Mouse (Mus musculus): ENCODE results near the gene Hip1r.
A peak's percentile ranks its signal among the peaks of the same experiment; 100 is the strongest.

Gene Hip1r

DNA sequence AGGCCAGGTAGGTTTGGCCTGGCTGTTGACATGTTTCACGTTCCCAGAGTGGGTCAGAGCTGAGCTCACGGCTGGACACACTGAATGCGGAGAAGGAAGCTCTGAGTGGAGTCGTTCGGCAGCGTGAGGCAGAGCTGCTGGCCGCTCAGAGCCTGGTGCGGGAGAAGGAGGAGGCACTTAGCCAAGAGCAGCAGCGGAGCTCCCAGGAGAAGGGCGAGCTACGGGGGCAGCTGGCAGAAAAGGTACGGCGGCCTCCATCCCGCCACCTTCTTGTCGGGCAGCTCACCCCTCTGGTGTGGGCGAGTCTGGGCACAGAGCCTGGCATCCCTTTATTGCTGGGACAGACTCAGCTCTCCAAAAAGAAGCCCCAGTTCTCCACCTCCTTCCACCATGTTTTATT, 24.4 kb downstream of the Hip1r start:
- no peak for DNase-seq

DNA sequence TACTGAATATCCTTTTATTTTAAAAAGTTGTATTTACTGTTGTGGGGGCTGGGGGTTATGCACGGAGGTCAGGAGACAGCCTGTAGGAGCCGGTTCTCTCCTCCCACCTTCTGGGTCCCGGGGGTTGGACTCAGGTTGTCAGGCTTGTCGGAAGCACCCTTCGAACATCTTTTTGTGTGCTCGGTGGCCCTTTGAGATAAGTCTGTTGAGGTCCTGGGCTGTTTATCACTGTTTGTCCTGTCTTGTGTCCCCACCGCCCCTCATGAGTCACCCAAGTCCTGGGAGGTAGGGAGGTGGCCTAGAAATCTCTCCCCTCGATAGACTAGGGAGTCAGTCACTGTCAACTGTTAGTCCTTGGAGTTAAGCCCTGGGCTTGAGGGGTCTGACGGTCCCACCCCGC, 24.9 kb downstream of the Hip1r start:
- no peak for DNase-seq

- peak; percentile 95 for DNase-seq
Measured at GRCm38 (mm10) chr5:124000824-124001223, 27.4 kb downstream of the Hip1r start.

DNA sequence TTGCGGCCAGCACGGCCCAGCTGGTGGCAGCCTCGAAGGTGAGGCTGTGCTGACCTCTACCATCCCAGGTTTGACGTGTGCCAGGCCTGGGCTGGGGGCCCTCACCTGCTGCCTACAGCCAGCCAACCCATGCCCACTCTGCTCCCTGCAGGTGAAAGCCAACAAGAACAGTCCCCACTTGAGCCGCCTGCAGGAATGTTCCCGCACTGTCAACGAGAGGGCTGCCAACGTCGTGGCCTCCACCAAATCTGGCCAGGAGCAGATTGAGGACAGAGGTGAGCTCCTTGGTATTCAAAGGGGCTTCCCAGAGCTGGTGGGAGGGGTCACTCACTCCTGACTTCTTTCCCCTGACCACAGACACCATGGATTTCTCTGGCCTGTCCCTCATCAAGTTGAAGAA, 27.8 kb downstream of the Hip1r start:
- no peak for DNase-seq

GRCm38 (mm10) chr5:124002876-124003275, 29.4 kb downstream of the Hip1r start:
- DNase-seq: no peak

DNA sequence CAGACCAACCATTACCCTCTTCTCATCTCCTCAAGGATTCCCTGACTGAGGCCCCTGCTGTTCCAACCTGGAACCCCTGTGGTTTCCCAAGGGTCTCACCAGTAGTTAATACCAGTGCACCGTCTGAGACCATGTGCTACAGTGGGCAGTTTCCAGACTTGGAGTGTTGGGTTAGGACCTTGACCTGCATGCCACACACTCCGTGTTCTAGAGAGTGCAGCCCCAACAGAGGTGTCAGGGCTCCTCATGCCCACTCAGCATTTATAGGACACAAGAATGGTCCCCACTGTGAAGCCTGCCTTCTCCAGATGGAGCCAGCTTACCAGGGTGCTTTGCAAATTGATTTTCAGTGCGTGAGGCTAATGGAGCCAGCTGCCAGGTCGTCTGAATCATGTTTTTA, 29.9 kb downstream of the Hip1r start:
- no peak for DNase-seq

- no peak for DNase-seq
Measured at GRCm38 (mm10) chr5:124004356-124005150, 31.1 kb downstream of the Hip1r start.

- DNase-seq: no peak
Measured at GRCm38 (mm10) chr5:124005151-124005500, 31.7 kb downstream of the Hip1r start.

GRCm38 (mm10) chr5:124005591-124005990, 32.2 kb downstream of the Hip1r start:
- no peak for DNase-seq

GRCm38 (mm10) chr5:124006082-124006873, 32.9 kb downstream of the Hip1r start:
- no peak for DNase-seq

DNA sequence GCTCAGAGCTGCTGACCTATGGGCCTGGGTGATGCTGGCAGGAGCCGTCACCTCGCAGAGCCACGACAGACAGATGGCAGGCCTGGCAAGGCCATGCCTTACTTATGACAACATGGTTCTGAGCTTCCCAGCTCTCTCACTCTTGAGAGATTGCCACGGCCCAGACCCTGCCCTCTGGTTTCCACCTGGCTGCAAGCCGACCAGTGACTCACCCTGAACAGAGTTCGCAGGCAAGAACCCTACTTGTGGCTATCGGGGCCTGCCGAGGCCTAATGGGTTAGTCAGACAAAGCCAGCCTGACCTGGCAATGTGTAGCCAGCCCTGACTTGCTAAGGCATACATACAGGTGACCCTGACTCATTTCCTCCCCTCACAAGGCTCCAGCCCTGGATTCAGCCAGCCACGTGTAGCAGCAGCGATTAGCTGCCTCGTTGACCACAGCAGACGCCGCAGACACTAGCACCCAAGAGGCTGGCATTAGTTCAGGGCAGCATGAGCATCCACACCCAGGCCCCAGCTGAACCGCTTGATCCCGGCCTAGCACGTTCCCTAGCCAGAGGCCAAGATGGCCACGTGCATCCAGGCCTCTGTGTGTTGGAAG, 33.6 kb downstream of the Hip1r start:
- DNase-seq: no peak

DNA sequence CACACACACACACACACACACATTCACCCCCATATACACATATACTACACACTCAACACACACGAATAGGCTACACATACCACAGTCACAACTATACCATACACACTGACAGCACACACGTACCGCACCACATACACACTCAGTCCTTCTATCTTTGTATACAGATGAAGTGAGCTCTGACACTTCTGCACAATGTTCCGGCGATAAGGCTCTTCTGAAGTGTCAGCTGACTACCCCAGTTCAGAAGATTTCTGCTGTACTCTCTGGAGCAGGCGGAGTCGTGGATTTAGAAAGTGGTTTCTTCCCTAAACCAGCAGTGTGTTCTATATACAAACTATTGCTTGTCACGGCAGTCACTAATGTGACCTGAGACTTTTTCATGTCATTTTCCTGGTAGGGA, 36.6 kb downstream of the Hip1r start:
- DNase-seq: no peak

DNA sequence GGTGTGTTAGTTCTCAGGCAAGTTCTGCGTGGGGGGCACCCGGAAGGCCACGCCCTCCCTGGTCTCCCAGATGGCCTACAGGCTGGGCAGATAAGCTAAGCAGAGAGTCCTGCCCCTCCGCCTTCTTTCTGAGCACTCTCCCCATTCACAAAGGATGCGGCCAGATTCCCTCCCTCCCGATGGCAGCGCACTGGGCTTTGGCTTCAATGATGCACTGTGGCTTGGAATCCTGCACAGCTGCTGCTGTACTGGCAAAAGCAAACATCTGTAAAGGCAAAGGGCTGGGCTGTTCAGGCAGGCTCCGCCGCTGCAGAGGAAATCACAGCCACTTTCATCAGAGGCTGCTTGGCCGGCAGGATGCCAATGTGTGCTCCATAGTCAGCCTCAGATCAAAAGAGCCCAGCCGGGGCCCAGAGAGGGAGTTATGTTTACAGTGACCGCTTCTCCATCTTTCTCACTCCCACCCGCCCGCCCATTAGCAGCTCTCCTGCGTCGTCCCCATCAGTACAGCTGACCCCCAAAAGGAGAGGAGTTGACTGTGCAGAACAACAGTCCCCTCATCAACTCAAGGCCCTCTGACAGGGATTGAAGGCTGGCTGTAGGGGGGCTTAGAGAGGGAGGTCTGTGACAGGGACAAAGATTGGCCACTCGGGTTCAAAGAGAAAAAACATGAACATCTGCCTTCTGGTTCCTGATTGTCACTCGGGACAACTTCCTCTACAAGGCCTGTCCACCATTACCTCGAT, 37.7 kb downstream of the Hip1r start:
- peak; percentile 85 for DNase-seq

GRCm38 (mm10) chr5:124011927-124012326, 38.5 kb downstream of the Hip1r start:
- DNase-seq: no peak

DNA sequence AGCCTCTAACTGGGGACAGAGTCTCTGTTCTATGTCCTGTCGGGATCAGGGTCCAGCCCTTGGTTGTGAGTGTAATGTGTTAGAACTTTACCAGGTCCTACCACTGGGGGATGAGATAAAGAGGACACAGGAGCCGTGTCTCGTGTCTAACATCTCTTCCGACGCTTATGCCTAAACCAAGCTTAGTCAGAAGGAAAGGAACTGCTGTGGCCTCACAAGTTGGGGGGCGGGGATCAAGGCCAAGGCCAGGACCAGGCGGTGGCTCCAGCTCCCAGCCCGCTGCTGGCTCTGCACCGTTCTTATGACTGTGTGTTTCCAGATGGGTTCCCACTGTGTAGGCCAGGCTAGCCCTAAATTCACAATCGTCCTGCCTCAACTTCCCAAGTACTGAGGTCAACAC, 39.5 kb downstream of the Hip1r start:
- no peak for DNase-seq

DNA sequence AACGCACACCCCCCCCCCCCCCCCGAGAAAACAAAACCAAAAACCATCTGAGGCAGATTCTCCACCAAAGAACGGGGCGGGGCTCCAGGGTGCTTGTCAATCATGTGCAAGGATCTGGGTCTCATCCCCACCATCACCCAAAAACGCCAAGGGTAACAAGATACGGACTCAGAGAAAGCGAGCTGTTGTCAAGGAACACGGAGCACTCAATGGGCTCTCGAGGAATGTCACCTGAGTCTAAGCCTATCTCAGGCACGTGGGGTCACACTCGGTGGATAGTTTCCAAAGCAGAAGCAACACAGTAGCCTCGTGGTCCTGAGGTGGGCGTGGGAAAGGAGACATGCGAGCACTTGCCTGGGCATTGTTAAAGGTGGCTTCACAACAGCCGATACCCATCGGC, 40.3 kb downstream of the Hip1r start:
- no peak for DNase-seq

- no peak for DNase-seq
Measured at GRCm38 (mm10) chr5:124014180-124014579, 40.8 kb downstream of the Hip1r start.

GRCm38 (mm10) chr5:124014791-124015251, 41.4 kb downstream of the Hip1r start:
- peak; percentile 62 for DNase-seq

GRCm38 (mm10) chr5:124015727-124016126, 42.3 kb downstream of the Hip1r start:
- DNase-seq: no peak

- DNase-seq: no peak
Measured at GRCm38 (mm10) chr5:124016291-124016821, 42.9 kb downstream of the Hip1r start.

GRCm38 (mm10) chr5:124017941-124018340, 44.5 kb downstream of the Hip1r start:
- no peak for DNase-seq

GRCm38 (mm10) chr5:124018651-124019050, 45.2 kb downstream of the Hip1r start:
- no peak for DNase-seq

Measured in lung, postnatal 14 days (tissue).